15 mouse cellular contexts compared by ENCODE assay signal in the genomic region with DNA sequence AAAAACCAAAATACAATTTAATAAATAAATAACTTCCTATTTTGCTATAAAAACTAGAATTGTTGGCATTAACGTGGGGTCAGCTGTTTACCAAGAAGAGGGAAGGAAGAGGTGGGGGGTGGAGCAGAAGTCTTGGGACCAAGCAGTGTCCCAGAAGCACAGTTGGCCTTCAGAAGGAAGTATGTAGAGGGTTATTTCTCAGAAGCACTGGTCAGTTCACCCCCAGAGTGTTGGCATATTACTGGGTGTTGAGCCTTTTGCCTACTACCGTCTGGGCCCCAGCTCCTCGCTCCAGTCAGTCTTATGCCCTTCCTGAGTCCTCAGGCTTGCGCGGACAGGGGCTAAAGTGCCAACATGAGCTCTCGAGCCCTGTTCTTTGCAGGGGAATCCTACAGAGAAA. TPM values are rescaled to one million over a fixed set of nuclear protein-coding genes. Genes with fewer than 3 reads are reported as not detected.
DNase-seq lines count a peak whose midpoint lies in the region; ATAC-seq and TF ChIP-seq lines count a peak whose summit lies in the region.
"Had no signal": no experiment of that assay in that cellular context is flagged by ENCODE, and none has a peak within 500 bp of the region (broad histone marks: within the 10 kb centered on the region; RNA-seq: fewer than 3 reads in every experiment).

No protein-coding gene starts in this region.

- no peak overlapping the region for H3K4me3 ChIP-seq in testis, adult 2 months (ENCODE audit: control insufficient read depth, low read depth, low read length)
- H3K4me3 ChIP-seq in liver, embryonic 11.5 days (ENCODE audit: low read depth, low read length), result no peak overlapping the region
- no peak overlapping the region for H3K4me3 ChIP-seq in intestine, embryonic 16.5 days (ENCODE audit: low read length)

- no peaks in the 10 kb centered on the region for H3K9me3 ChIP-seq in liver, embryonic 11.5 days (ENCODE audit: control insufficient read depth, low read length)
- no peaks in the 10 kb centered on the region for H3K9me3 ChIP-seq in intestine, embryonic 16.5 days (ENCODE audit: control insufficient read depth, low read length)
- H3K9me3 ChIP-seq: forebrain, embryonic 15.5 days; neural tube, embryonic 12.5 days had no signal

- TF ChIP-seq POLR2A in testis, adult 2 months (IDR thresholded peaks at IDR 0.05; ENCODE audit: control insufficient read depth, low read depth, low read length), result no peak

- H3K36me3 ChIP-seq in testis, adult 2 months (ENCODE audit: control insufficient read depth, insufficient read depth, low read length), result no peaks in the 10 kb centered on the region
- no peaks in the 10 kb centered on the region; the same call in 1 of the 2 replicates for H3K36me3 ChIP-seq in liver, embryonic 11.5 days (ENCODE audit: control insufficient read depth, insufficient read depth, low read length)
- H3K36me3 ChIP-seq in intestine, embryonic 16.5 days (ENCODE audit: control insufficient read depth, insufficient read depth, low read length), result no peaks in the 10 kb centered on the region
- H3K36me3 ChIP-seq: forebrain, embryonic 15.5 days; neural tube, embryonic 12.5 days had no signal

- H3K4me2 ChIP-seq in liver, embryonic 11.5 days, result no peak overlapping the region; the same call in 1 of the 2 replicates
- H3K4me2 ChIP-seq in intestine, embryonic 16.5 days (ENCODE audit: low read depth, low read length), result no peak overlapping the region

- no peaks in the 10 kb centered on the region for H3K27me3 ChIP-seq in testis, adult 2 months (ENCODE audit: control insufficient read depth, insufficient read depth, low read length)
- no peaks in the 10 kb centered on the region for H3K27me3 ChIP-seq in liver, embryonic 11.5 days (replicated peaks; ENCODE audit: control insufficient read depth, insufficient read depth, low read length)
- no peaks in the 10 kb centered on the region for H3K27me3 ChIP-seq in intestine, embryonic 16.5 days (replicated peaks; ENCODE audit: control insufficient read depth, insufficient read depth, low read length)
- H3K27me3 ChIP-seq: forebrain, embryonic 15.5 days; neural tube, embryonic 12.5 days had no signal

- ATAC-seq in liver, embryonic 11.5 days (replicated peaks; ENCODE audit: low FRiP score), result no peak
- ATAC-seq in intestine, embryonic 16.5 days, result no peak
- ATAC-seq: CD4-positive, CD25-positive, alpha-beta regulatory T cell, adult 4 months; midbrain, embryonic 16.5 days had no signal

- TF ChIP-seq CTCF in testis, adult 2 months (IDR thresholded peaks at IDR 0.05; ENCODE audit: control insufficient read depth, insufficient read depth, insufficient replicate concordance, low read depth, low read length), result no peak

- peaks cover 13% of the 10 kb centered on the region for H3K4me1 ChIP-seq in testis, adult 2 months (ENCODE audit: control insufficient read depth, insufficient read depth, low read length)
- H3K4me1 ChIP-seq in liver, embryonic 11.5 days (replicated peaks; ENCODE audit: control insufficient read depth, insufficient read depth, low read length), result peaks cover 18% of the 10 kb centered on the region
- H3K4me1 ChIP-seq in intestine, embryonic 16.5 days (ENCODE audit: control insufficient read depth, insufficient read depth, low read length), result peaks cover 10% of the 10 kb centered on the region

- H3K9ac ChIP-seq in liver, embryonic 11.5 days (ENCODE audit: low read depth, low read length), result no peak overlapping the region
- H3K9ac ChIP-seq in intestine, embryonic 16.5 days (ENCODE audit: low read depth, low read length), result no peak overlapping the region

- DNase-seq in layer of hippocampus, adult 9-11 months, result peak; percentile 42
- DNase-seq in layer of hippocampus, adult 8-10 months (ENCODE audit: low spot score in 2 of 2), result no peak
- DNase-seq in testis, postnatal 10 days (ENCODE audit: low spot score), result no peak
- no peak for DNase-seq in liver, embryonic 11.5 days (ENCODE audit: low spot score)
- no peak for DNase-seq in thymus, adult 18-20 months
- DNase-seq: cerebellum, postnatal 14 days; thymus, postnatal 25 days had no signal

- peak overlapping the region; percentile 16; the same call in 1 of the 2 replicates for H3K27ac ChIP-seq in testis, adult 2 months (ENCODE audit: control insufficient read depth, insufficient read depth, low read depth, low read length)
- 0 out of 2 replicates have a peak overlapping the region, but pooled peaks have one; percentile 41 for H3K27ac ChIP-seq in liver, embryonic 11.5 days (ENCODE audit: low read depth, low read length)
- no peak overlapping the region; the same call in 1 of the 2 replicates for H3K27ac ChIP-seq in intestine, embryonic 16.5 days (ENCODE audit: low read length)
- H3K27ac ChIP-seq: forebrain, embryonic 15.5 days; neural tube, embryonic 12.5 days had no signal

- WGBS in liver, embryonic 11.5 days, result 81% methylated on average over 6 of the region's 6 CpGs
- 85% methylated on average over 6 of the region's 6 CpGs for WGBS in intestine, embryonic 16.5 days

RNA-seq across cellular contexts. Expression of gene Pla2g15, which starts 1.2 kb away (rescaled TPM):
- total RNA-seq in layer of hippocampus, adult 8-10 months (2022), result 10 to 100 TPM; 28.2 to 36.0 (median 29.8) TPM
- 1.9 and 2.6 TPM in 2 replicates for polyA plus RNA-seq in testis, adult 2 months (2012; rRNA removed)
- polyA plus RNA-seq in liver, embryonic 11.5 days (2014; fragmentation: Nextera tagmentation; extraction: Ambion mirVana), result 9.2 and 9.6 TPM in 2 replicates
- 10.1 and 10.7 TPM in 2 replicates for polyA plus RNA-seq in intestine, embryonic 16.5 days (2015; fragmentation: Nextera tagmentation; extraction: Ambion mirVana)

RNA-seq across cellular contexts. Expression of gene Esrp2, which starts 12.3 kb away (rescaled TPM):
- total RNA-seq in layer of hippocampus, adult 8-10 months (2022), result under 1 TPM in 2 of 4 experiments, not detected in 2; 0.09 to 0.43 TPM
- polyA plus RNA-seq in testis, adult 2 months (2012; rRNA removed), result 0.84 and 1.8 TPM in 2 replicates
- polyA plus RNA-seq in liver, embryonic 11.5 days (2014; fragmentation: Nextera tagmentation; extraction: Ambion mirVana), result 11.6 and 12.7 TPM in 2 replicates
- polyA plus RNA-seq in intestine, embryonic 16.5 days (2015; fragmentation: Nextera tagmentation; extraction: Ambion mirVana), result 35.7 and 38.9 TPM in 2 replicates
- total RNA-seq: gastrocnemius, adult 8-10 months; megakaryocyte progenitor cell, adult 5-6 weeks had no signal
- polyA plus RNA-seq: CD4-positive, CD25-positive, alpha-beta regulatory T cell, adult 4 months had no signal

RNA-seq across cellular contexts. Expression of gene Slc7a6, which starts 19.6 kb away (rescaled TPM):
- 10 to 100 TPM; 22.3 to 31.9 (median 27.5) TPM for total RNA-seq in layer of hippocampus, adult 8-10 months (2022)
- 54.1 and 69.5 TPM in 2 replicates for polyA plus RNA-seq in testis, adult 2 months (2012; rRNA removed)
- polyA plus RNA-seq in liver, embryonic 11.5 days (2014; fragmentation: Nextera tagmentation; extraction: Ambion mirVana), result 46.3 and 52.5 TPM in 2 replicates
- polyA plus RNA-seq in intestine, embryonic 16.5 days (2015; fragmentation: Nextera tagmentation; extraction: Ambion mirVana), result 24.5 and 24.6 TPM in 2 replicates
